Mouse (Mus musculus): ENCODE data around the gene Tent4a. TPM values are rescaled to one million over a fixed set of nuclear protein-coding genes. Genes with fewer than 3 reads are reported as not detected.
"Not testable (repeated sequence)": the region's sequence is repeated elsewhere in the genome, so short reads cannot be mapped to it uniquely, and the experiment has no call there.

The Tent4a gene
- polyA plus RNA-seq (2015; fragmentation: Nextera tagmentation; extraction: Ambion mirVana) = 4.9 and 6.2 TPM in 2 replicates

GRCm38 (mm10) chr13:69534334-69534653, at the start of gene Tent4a:
Gene Tent4a, minus strand, starts transcription at chr13:69534617.
- Histone ChIP-seq H3K9ac (peak within 1 kb of the TSS; percentile 87), H3K4me3 (peak within 1 kb of the TSS; percentile 93), H3K4me1 (peaks cover 55% of the 10 kb centered on the region), H3K9me3 (no peaks in the 10 kb centered on the region), H3K36me3 (peaks cover 11% of the 10 kb centered on the region; the same call in 1 of the 2 replicates), H3K4me2 (peak within 1 kb of the TSS; percentile 85), H3K27ac (peak within 1 kb of the TSS; percentile 95), H3K27me3 (no peaks in the 10 kb centered on the region)
- WGBS = 0% methylated on average over 21 of the region's 57 CpGs
- ATAC-seq (ENCODE audit: insufficient number of reproducible peaks, low FRiP score, low TSS enrichment, low read depth) = peak; percentile 88

GRCm38 (mm10) chr13:69583591-69583990, 49.2 kb upstream of the Tent4a start:
- no peaks in the 10 kb centered on the region for H3K27me3 ChIP-seq
- no peak for ATAC-seq (ENCODE audit: insufficient number of reproducible peaks, low FRiP score, low TSS enrichment, low read depth)
- no peaks in the 10 kb centered on the region for H3K36me3 ChIP-seq
- no peak overlapping the region for H3K4me2 ChIP-seq
- no peaks in the 10 kb centered on the region for H3K9me3 ChIP-seq
- H3K4me1 ChIP-seq = no peaks in the 10 kb centered on the region
- 81% methylated on average over 6 of the region's 6 CpGs for WGBS
- H3K27ac ChIP-seq = no peak overlapping the region
- no peak overlapping the region for H3K4me3 ChIP-seq
- no peak overlapping the region for H3K9ac ChIP-seq

GRCm38 (mm10) chr13:69582411-69582810, 48.0 kb upstream of the Tent4a start:
- H3K27me3 ChIP-seq = no peaks in the 10 kb centered on the region
- H3K4me3 ChIP-seq = no peak overlapping the region
- no peaks in the 10 kb centered on the region for H3K4me1 ChIP-seq
- ATAC-seq (ENCODE audit: insufficient number of reproducible peaks, low FRiP score, low TSS enrichment, low read depth) = no peak
- H3K27ac ChIP-seq = no peak overlapping the region
- H3K36me3 ChIP-seq = no peaks in the 10 kb centered on the region
- no peaks in the 10 kb centered on the region for H3K9me3 ChIP-seq
- H3K4me2 ChIP-seq = no peak overlapping the region
- H3K9ac ChIP-seq = no peak overlapping the region
- 91% methylated on average over 6 of the region's 6 CpGs for WGBS

- Histone ChIP-seq H3K4me3 (no peak overlapping the region), H3K9ac (no peak overlapping the region), H3K27me3 (no peaks in the 10 kb centered on the region), H3K27ac (no peak overlapping the region), H3K9me3 (no peaks in the 10 kb centered on the region), H3K4me2 (no peak overlapping the region), H3K4me1 (no peaks in the 10 kb centered on the region), H3K36me3 (no peaks in the 10 kb centered on the region)
- no peak for ATAC-seq (ENCODE audit: insufficient number of reproducible peaks, low FRiP score, low TSS enrichment, low read depth)
- WGBS = 86% methylated on average over 16 of the region's 16 CpGs
Measured at GRCm38 (mm10) chr13:69577181-69577834, 42.9 kb upstream of the Tent4a start.

- Histone ChIP-seq H3K36me3 (no peaks in the 10 kb centered on the region), H3K4me1 (no peaks in the 10 kb centered on the region), H3K4me3 (no peak overlapping the region), H3K9me3 (no peaks in the 10 kb centered on the region), H3K27ac (no peak overlapping the region), H3K27me3 (no peaks in the 10 kb centered on the region), H3K4me2 (no peak overlapping the region), H3K9ac (no peak overlapping the region)
- no peak for ATAC-seq (ENCODE audit: insufficient number of reproducible peaks, low FRiP score, low TSS enrichment, low read depth)
- 61% methylated on average over 11 of the region's 11 CpGs for WGBS
Measured at GRCm38 (mm10) chr13:69576676-69577075, 42.3 kb upstream of the Tent4a start.

GRCm38 (mm10) chr13:69572594-69572993, 38.2 kb upstream of the Tent4a start:
- 88% methylated on average over 3 of the region's 3 CpGs for WGBS
- Histone ChIP-seq H3K27ac (no peak overlapping the region), H3K9ac (no peak overlapping the region), H3K36me3 (no peaks in the 10 kb centered on the region), H3K4me2 (no peak overlapping the region), H3K4me1 (no peaks in the 10 kb centered on the region), H3K4me3 (no peak overlapping the region), H3K9me3 (no peaks in the 10 kb centered on the region), H3K27me3 (no peaks in the 10 kb centered on the region)
- ATAC-seq (ENCODE audit: insufficient number of reproducible peaks, low FRiP score, low TSS enrichment, low read depth) = no peak

GRCm38 (mm10) chr13:69569201-69569600, 34.8 kb upstream of the Tent4a start:
- H3K4me1 ChIP-seq = no peaks in the 10 kb centered on the region
- no peak for ATAC-seq (ENCODE audit: insufficient number of reproducible peaks, low FRiP score, low TSS enrichment, low read depth)
- no peak overlapping the region for H3K27ac ChIP-seq
- no peak overlapping the region for H3K4me2 ChIP-seq
- 84% methylated on average over 9 of the region's 9 CpGs for WGBS
- H3K36me3 ChIP-seq = no peaks in the 10 kb centered on the region
- no peaks in the 10 kb centered on the region for H3K9me3 ChIP-seq
- no peak overlapping the region for H3K4me3 ChIP-seq
- no peaks in the 10 kb centered on the region for H3K27me3 ChIP-seq
- no peak overlapping the region for H3K9ac ChIP-seq

GRCm38 (mm10) chr13:69565401-69565800, 31.0 kb upstream of the Tent4a start:
- H3K4me2 ChIP-seq; H3K9ac ChIP-seq; H3K27ac ChIP-seq; H3K4me1 ChIP-seq; H3K9me3 ChIP-seq; H3K4me3 ChIP-seq; H3K27me3 ChIP-seq; ATAC-seq (ENCODE audit: insufficient number of reproducible peaks, low FRiP score, low TSS enrichment, low read depth); H3K36me3 ChIP-seq: not testable (repeated sequence)
- WGBS = 94% methylated on average over 4 of the region's 4 CpGs

- Histone ChIP-seq H3K9me3 (no peaks in the 10 kb centered on the region), H3K4me2 (no peak overlapping the region), H3K27me3 (no peaks in the 10 kb centered on the region), H3K9ac (no peak overlapping the region), H3K4me1 (no peaks in the 10 kb centered on the region), H3K36me3 (no peaks in the 10 kb centered on the region), H3K4me3 (no peak overlapping the region), H3K27ac (no peak overlapping the region)
- no peak for ATAC-seq (ENCODE audit: insufficient number of reproducible peaks, low FRiP score, low TSS enrichment, low read depth)
Measured at GRCm38 (mm10) chr13:69564573-69564972, 30.2 kb upstream of the Tent4a start.

GRCm38 (mm10) chr13:69563905-69564304, 29.5 kb upstream of the Tent4a start:
- no peaks in the 10 kb centered on the region for H3K36me3 ChIP-seq
- no peak overlapping the region for H3K27ac ChIP-seq
- H3K9me3 ChIP-seq = no peaks in the 10 kb centered on the region
- H3K4me2 ChIP-seq = no peak overlapping the region
- ATAC-seq (ENCODE audit: insufficient number of reproducible peaks, low FRiP score, low TSS enrichment, low read depth) = no peak
- no peaks in the 10 kb centered on the region for H3K4me1 ChIP-seq
- 63% methylated on average over 3 of the region's 3 CpGs for WGBS
- H3K4me3 ChIP-seq = no peak overlapping the region
- no peaks in the 10 kb centered on the region for H3K27me3 ChIP-seq
- no peak overlapping the region for H3K9ac ChIP-seq

- 63% methylated on average over 12 of the region's 12 CpGs for WGBS
- Histone ChIP-seq H3K27me3 (no peaks in the 10 kb centered on the region), H3K27ac (no peak overlapping the region), H3K9ac (no peak overlapping the region), H3K4me2 (no peak overlapping the region), H3K4me1 (no peaks in the 10 kb centered on the region), H3K36me3 (no peaks in the 10 kb centered on the region), H3K9me3 (no peaks in the 10 kb centered on the region), H3K4me3 (no peak overlapping the region)
- no peak for ATAC-seq (ENCODE audit: insufficient number of reproducible peaks, low FRiP score, low TSS enrichment, low read depth)
Measured at GRCm38 (mm10) chr13:69562654-69563574, 28.5 kb upstream of the Tent4a start.

GRCm38 (mm10) chr13:69562004-69562403, 27.6 kb upstream of the Tent4a start:
- H3K27ac ChIP-seq = no peak overlapping the region
- no peaks in the 10 kb centered on the region for H3K27me3 ChIP-seq
- no peaks in the 10 kb centered on the region for H3K36me3 ChIP-seq
- H3K4me3 ChIP-seq = no peak overlapping the region
- WGBS = 79% methylated on average over 9 of the region's 9 CpGs
- no peak overlapping the region for H3K9ac ChIP-seq
- H3K9me3 ChIP-seq = no peaks in the 10 kb centered on the region
- H3K4me1 ChIP-seq = no peaks in the 10 kb centered on the region
- no peak overlapping the region for H3K4me2 ChIP-seq
- ATAC-seq (ENCODE audit: insufficient number of reproducible peaks, low FRiP score, low TSS enrichment, low read depth) = no peak

All from limb, embryonic 15.5 days (tissue).